Mouse (Mus musculus) stomach, embryonic 16.5 days (tissue): Measurements from ENCODE around the gene Cep164. TPM values are rescaled to one million over a fixed set of nuclear protein-coding genes. Genes with fewer than 3 reads are reported as not detected.

Experiments used
- polyA plus RNA-seq: library from polyadenylated mRNA; unstranded; fragments of >200 nt; fragmentation: Nextera tagmentation; extraction: Ambion mirVana; gene quantifications from 2 replicates; pipeline ENCODE4 v1.2.1, GENCODE M21; 2015

Gene Cep164
- polyA plus RNA-seq, 1 experiment from 2014 or later, result 19.6 TPM

Other genes starting within 250 kb of the Cep164 start
- gene Bace1, start 9.9 kb upstream of the Cep164 start, polyA plus RNA-seq, result 23.2 and 24.1 TPM in 2 replicates
- gene Pcsk7, start 77.8 kb upstream of the Cep164 start, polyA plus RNA-seq, result 25.3 and 26.9 TPM in 2 replicates
- 34.5 and 39.8 TPM in 2 replicates for gene Rnf214, start 78.2 kb upstream of the Cep164 start, polyA plus RNA-seq
- gene Tagln, start 107.4 kb upstream of the Cep164 start, polyA plus RNA-seq, result 572 and 707 TPM in 2 replicates
- gene Sidt2, start 126.6 kb upstream of the Cep164 start, polyA plus RNA-seq, result 40.9 and 41.7 TPM in 2 replicates
- 143 and 152 TPM in 2 replicates for gene Pafah1b2, start 184.0 kb upstream of the Cep164 start, polyA plus RNA-seq
- 5.1 and 5.7 TPM in 2 replicates for gene Sik3, start 184.1 kb upstream of the Cep164 start, polyA plus RNA-seq